Comparison of ENCODE assay signal across 14 mouse cellular contexts in the genomic region with DNA sequence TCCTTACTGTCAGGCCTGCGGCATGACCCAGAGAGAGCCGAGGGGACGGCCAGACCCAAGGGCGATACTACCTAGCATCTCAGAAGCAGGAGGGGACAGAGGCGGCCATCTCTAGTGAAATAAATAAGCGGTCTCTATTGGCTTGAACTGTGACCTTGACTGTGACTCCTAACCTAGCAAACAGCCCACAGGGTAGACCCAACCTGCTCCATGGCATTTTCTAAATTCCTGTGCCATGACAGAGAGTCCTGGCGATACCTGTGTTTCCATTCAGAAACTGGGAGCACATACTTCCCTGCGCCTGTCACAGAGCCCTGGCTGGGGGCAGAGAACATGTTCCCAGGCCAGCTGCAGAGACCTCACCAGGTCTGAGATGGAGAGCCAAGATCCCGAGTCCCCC.
"Had no signal": no experiment of that assay in that cellular context is flagged by ENCODE, and none has a peak within 500 bp of the region (broad histone marks: within the 10 kb centered on the region; RNA-seq: fewer than 3 reads in every experiment).

No protein-coding gene starts in this region.

- ATAC-seq: liver, embryonic 12.5 days had no signal

- DNase-seq: layer of hippocampus, adult 9-11 months; layer of hippocampus, postnatal 36 days; lung, postnatal 36 days; midbrain, embryonic 14.5 days; right cerebral cortex, adult 18-20 months; right cerebral cortex, postnatal 25 days; thymus, postnatal 4 days had no signal

- H3K4me3 ChIP-seq: limb, embryonic 15.5 days; liver, embryonic 12.5 days; midbrain, embryonic 10.5 days; myocyte; neural tube, embryonic 15.5 days had no signal

- H3K9me3 ChIP-seq: limb, embryonic 15.5 days; neural tube, embryonic 15.5 days had no signal

- H3K9ac ChIP-seq: limb, embryonic 15.5 days; liver, embryonic 12.5 days; neural tube, embryonic 15.5 days had no signal

- H3K27ac ChIP-seq: kidney, postnatal 0 days; limb, embryonic 15.5 days; liver, embryonic 12.5 days; midbrain, embryonic 10.5 days; neural tube, embryonic 15.5 days; stomach, postnatal 0 days had no signal

- H3K4me2 ChIP-seq: limb, embryonic 15.5 days; liver, embryonic 12.5 days; neural tube, embryonic 15.5 days had no signal

- H3K4me1 ChIP-seq: limb, embryonic 15.5 days; liver, embryonic 12.5 days had no signal

- H3K36me3 ChIP-seq: limb, embryonic 15.5 days; liver, embryonic 12.5 days; neural tube, embryonic 15.5 days had no signal

- H3K27me3 ChIP-seq: limb, embryonic 15.5 days; liver, embryonic 12.5 days; neural tube, embryonic 15.5 days had no signal
